Mouse (Mus musculus) forebrain, embryonic 14.5 days (tissue): ENCODE data around the gene Pafah1b1. TPM values are rescaled to one million over a fixed set of nuclear protein-coding genes. Genes with fewer than 3 reads are reported as not detected.

Source experiments
- ATAC-seq: fragments of 200-750 bp; cut with Nextera tagmentation; 2 replicates; pipeline ENCODE4 v1.8.0; 2017; ENCODE audit warnings: mild to moderate bottlenecking, moderate library complexity
- DNase-seq: peaks from one replicate; pipeline ENCODE4 v3.0.0-alpha.2; 2015; ENCODE audit warnings: low spot score
- H3K27ac ChIP-seq: fragments of 300-500 bp; sonication (generic); 2 replicates; pipeline ENCODE4 v1.5.1; 2014; ENCODE audit warnings: low read depth, mild to moderate bottlenecking, control low read depth, low read length, moderate library complexity
- H3K27me3 ChIP-seq: fragments of 300-500 bp; sonication (generic); replicated peaks from 2 replicates; pipeline ENCODE4 v1.6.1; 2014; ENCODE audit warnings: low read length, control low read depth, mixed read lengths; ENCODE audit not compliant: control insufficient read depth, insufficient read depth
- H3K36me3 ChIP-seq: fragments of 300-500 bp; sonication (generic); 2 replicates; pipeline ENCODE4 v1.6.1; 2014; ENCODE audit warnings: low read length, control low read depth; ENCODE audit not compliant: control insufficient read depth, insufficient read depth
- H3K4me1 ChIP-seq: fragments of 300-500 bp; sonication (generic); 2 replicates; pipeline ENCODE4 v1.6.1; 2014; ENCODE audit warnings: antibody characterized with exemption, low read length, control low read depth; ENCODE audit not compliant: control insufficient read depth, insufficient read depth
- H3K4me2 ChIP-seq: fragments of 300-500 bp; sonication (generic); 2 replicates; pipeline ENCODE4 v1.6.1; 2014; ENCODE audit warnings: mild to moderate bottlenecking, control low read depth, low read length
- H3K4me3 ChIP-seq: fragments of 300-500 bp; sonication (generic); 2 replicates; pipeline ENCODE4 v1.5.1; 2014; ENCODE audit warnings: low read depth, low read length, control low read depth
- H3K9ac ChIP-seq: fragments of 300-500 bp; sonication (generic); 2 replicates; pipeline ENCODE4 v1.6.1; 2014; ENCODE audit warnings: mild to moderate bottlenecking, low read length, control low read depth, moderate library complexity
- H3K9me3 ChIP-seq: fragments of 300-500 bp; sonication (generic); replicated peaks from 2 replicates; pipeline ENCODE4 v1.6.1; 2016; ENCODE audit warnings: low read length, control low read depth, mixed read lengths; ENCODE audit not compliant: control insufficient read depth
- WGBS: fragments of 180-500 bp; shearing (Covaris S2); extraction: QIAGEN DNeasy Blood & Tissue Kit; methylation state at CpG from one replicate; pipeline ENCODE4 v1.1.7; 2014; 5-methylcytosine and 5-hydroxymethylcytosine counted together
- polyA plus RNA-seq: library from polyadenylated mRNA; unstranded; fragments of >200 nt; fragmentation: Nextera tagmentation; extraction: Ambion mirVana; gene quantifications from 2 replicates; pipeline ENCODE4 v1.2.1, GENCODE M21; 2014

Pafah1b1 gene
- polyA plus RNA-seq, 1 experiment from 2014 or later, result 88.2 TPM

- Histone ChIP-seq H3K27me3 (no peaks in the 10 kb centered on the region), H3K9me3 (no peaks in the 10 kb centered on the region), H3K36me3 (peaks cover 61% of the 10 kb centered on the region), H3K27ac (no peak overlapping the region), H3K4me1 (no peaks in the 10 kb centered on the region), H3K4me2 (no peak overlapping the region), H3K4me3 (no peak overlapping the region), H3K9ac (no peak overlapping the region)
- WGBS, result 84% methylated on average over 2 of the region's 2 CpGs
- ATAC-seq, result no peak
- no peak for DNase-seq
These were observed 55.5 kb downstream of the Pafah1b1 start for GRCm38 (mm10) chr11:74668971-74669370.

- no peak for ATAC-seq
- H3K36me3 ChIP-seq, result peaks cover 63% of the 10 kb centered on the region
- no peaks in the 10 kb centered on the region for H3K9me3 ChIP-seq
- DNase-seq, result no peak
- 89% methylated on average over 5 of the region's 5 CpGs for WGBS
- no peak overlapping the region for H3K4me3 ChIP-seq
- no peak overlapping the region for H3K9ac ChIP-seq
- no peak overlapping the region for H3K4me2 ChIP-seq
- H3K4me1 ChIP-seq, result no peaks in the 10 kb centered on the region
- no peak overlapping the region for H3K27ac ChIP-seq
- H3K27me3 ChIP-seq, result no peaks in the 10 kb centered on the region
These were observed 56.0 kb downstream of the Pafah1b1 start for GRCm38 (mm10) chr11:74668466-74668865.

- 96% methylated on average over 13 of the region's 13 CpGs for WGBS
- Histone ChIP-seq H3K27ac (no peak overlapping the region), H3K36me3 (peaks cover 66% of the 10 kb centered on the region)
These were observed 56.9 kb downstream of the Pafah1b1 start for GRCm38 (mm10) chr11:74667582-74668010.

GRCm38 (mm10) chr11:74666776-74667581 lies 57.5 kb downstream of the Pafah1b1 start:
- Histone ChIP-seq H3K4me2 (no peak overlapping the region), H3K4me3 (no peak overlapping the region), H3K27ac (no peak overlapping the region), H3K36me3 (peaks cover 72% of the 10 kb centered on the region), H3K27me3 (no peaks in the 10 kb centered on the region), H3K9ac (no peak overlapping the region), H3K4me1 (no peaks in the 10 kb centered on the region), H3K9me3 (no peaks in the 10 kb centered on the region)
- DNase-seq (no peak), ATAC-seq (no peak)
- WGBS, result 96% methylated on average over 14 of the region's 14 CpGs

More at GRCm38 (mm10) chr11:74667582-74668010, 56.9 kb downstream of the Pafah1b1 start:
- DNase-seq (no peak), ATAC-seq (no peak)
- no peaks in the 10 kb centered on the region for H3K27me3 ChIP-seq
- no peaks in the 10 kb centered on the region for H3K9me3 ChIP-seq
- H3K9ac ChIP-seq, result no peak overlapping the region
- H3K4me1 ChIP-seq, result no peaks in the 10 kb centered on the region
- no peak overlapping the region for H3K4me3 ChIP-seq
- H3K4me2 ChIP-seq, result no peak overlapping the region

GRCm38 (mm10) chr11:74666284-74666652 lies 58.2 kb downstream of the Pafah1b1 start:
- H3K27ac ChIP-seq, result no peak overlapping the region
- no peak for DNase-seq
- no peaks in the 10 kb centered on the region for H3K9me3 ChIP-seq
- H3K4me2 ChIP-seq, result no peak overlapping the region
- WGBS, result 93% methylated on average over 5 of the region's 5 CpGs
- no peak for ATAC-seq
- H3K36me3 ChIP-seq, result peaks cover 79% of the 10 kb centered on the region
- H3K4me1 ChIP-seq, result no peaks in the 10 kb centered on the region
- H3K4me3 ChIP-seq, result no peak overlapping the region
- H3K27me3 ChIP-seq, result no peaks in the 10 kb centered on the region
- no peak overlapping the region for H3K9ac ChIP-seq

- ATAC-seq, result no peak
- 95% methylated on average over 17 of the region's 17 CpGs for WGBS
- no peaks in the 10 kb centered on the region for H3K9me3 ChIP-seq
- DNase-seq, result no peak
- no peak overlapping the region for H3K4me3 ChIP-seq
- H3K9ac ChIP-seq, result no peak overlapping the region
- H3K4me1 ChIP-seq, result no peaks in the 10 kb centered on the region
- H3K36me3 ChIP-seq, result peaks cover 84% of the 10 kb centered on the region
- no peak overlapping the region for H3K27ac ChIP-seq
- H3K4me2 ChIP-seq, result no peak overlapping the region
- H3K27me3 ChIP-seq, result no peaks in the 10 kb centered on the region
These were observed 58.7 kb downstream of the Pafah1b1 start for GRCm38 (mm10) chr11:74665631-74666283.

GRCm38 (mm10) chr11:74664906-74665305 lies 59.6 kb downstream of the Pafah1b1 start:
- Histone ChIP-seq H3K9me3 (no peaks in the 10 kb centered on the region), H3K36me3 (peaks cover 89% of the 10 kb centered on the region), H3K4me1 (no peaks in the 10 kb centered on the region), H3K27me3 (no peaks in the 10 kb centered on the region), H3K9ac (no peak overlapping the region), H3K4me2 (no peak overlapping the region), H3K4me3 (no peak overlapping the region), H3K27ac (no peak overlapping the region)
- 93% methylated on average over 8 of the region's 8 CpGs for WGBS
- ATAC-seq (no peak), DNase-seq (no peak)

- H3K4me3 ChIP-seq, result no peak overlapping the region
- WGBS, result 96% methylated on average over 3 of the region's 3 CpGs
- H3K9me3 ChIP-seq, result no peaks in the 10 kb centered on the region
- no peak overlapping the region for H3K9ac ChIP-seq
- H3K27ac ChIP-seq, result no peak overlapping the region
- DNase-seq (no peak), ATAC-seq (no peak)
- no peak overlapping the region for H3K4me2 ChIP-seq
- H3K4me1 ChIP-seq, result no peaks in the 10 kb centered on the region
- peaks cover 95% of the 10 kb centered on the region for H3K36me3 ChIP-seq
- H3K27me3 ChIP-seq, result no peaks in the 10 kb centered on the region
These were observed 60.2 kb downstream of the Pafah1b1 start for GRCm38 (mm10) chr11:74664279-74664678.

GRCm38 (mm10) chr11:74662221-74662620 lies 62.2 kb downstream of the Pafah1b1 start:
- no peaks in the 10 kb centered on the region for H3K27me3 ChIP-seq
- no peaks in the 10 kb centered on the region for H3K4me1 ChIP-seq
- 90% methylated on average over 6 of the region's 6 CpGs for WGBS
- no peak overlapping the region for H3K9ac ChIP-seq
- H3K4me2 ChIP-seq, result no peak overlapping the region
- H3K4me3 ChIP-seq, result no peak overlapping the region
- DNase-seq (no peak), ATAC-seq (no peak)
- no peaks in the 10 kb centered on the region for H3K9me3 ChIP-seq
- H3K27ac ChIP-seq, result no peak overlapping the region
- peaks cover 98% of the 10 kb centered on the region for H3K36me3 ChIP-seq
